Comparison of ENCODE assay signal across 22 mouse cellular contexts in the genomic region with DNA sequence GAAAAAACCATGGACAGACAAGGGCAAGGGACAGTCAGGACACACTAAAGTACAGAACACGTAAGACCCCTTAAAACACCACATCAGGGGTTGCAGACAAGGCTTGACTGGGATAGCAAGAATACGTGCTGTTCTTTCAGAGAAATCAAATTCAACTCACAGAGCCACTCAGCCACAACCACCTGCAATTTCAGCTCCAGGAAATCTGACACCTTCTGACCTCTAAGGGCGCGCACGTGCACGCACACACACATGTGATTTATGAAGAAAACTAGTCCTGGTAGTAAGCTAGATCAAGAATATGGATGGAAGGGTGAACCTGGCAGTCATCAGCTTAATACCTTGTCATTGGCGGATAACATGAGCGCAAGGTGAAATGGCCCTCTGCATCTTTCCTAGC.
"Had no signal": no experiment of that assay in that cellular context is flagged by ENCODE, and none has a peak within 500 bp of the region (broad histone marks: within the 10 kb centered on the region; RNA-seq: fewer than 3 reads in every experiment).

No protein-coding gene starts in this region.

- H3K9me3 ChIP-seq: limb, embryonic 15.5 days; lung, embryonic 15.5 days; megakaryocyte, embryonic 14.5 days; midbrain, embryonic 13.5 days; neural tube, embryonic 13.5 days; stomach, embryonic 15.5 days had no signal

- H3K27ac ChIP-seq: limb, embryonic 15.5 days; liver, embryonic 14.5 days; lung, embryonic 15.5 days; midbrain, embryonic 13.5 days; neural tube, embryonic 13.5 days; stomach, embryonic 15.5 days had no signal

- H3K9ac ChIP-seq: limb, embryonic 15.5 days; liver, embryonic 14.5 days; lung, embryonic 15.5 days; midbrain, embryonic 13.5 days; neural tube, embryonic 13.5 days; stomach, embryonic 15.5 days had no signal

- H3K4me2 ChIP-seq: limb, embryonic 15.5 days; liver, embryonic 11.5 days; lung, embryonic 15.5 days; midbrain, embryonic 13.5 days; neural tube, embryonic 13.5 days; stomach, embryonic 15.5 days had no signal

- H3K4me3 ChIP-seq: limb, embryonic 15.5 days; lung, embryonic 15.5 days; megakaryocyte, embryonic 14.5 days; midbrain, embryonic 13.5 days; myocyte; neural tube, embryonic 13.5 days; stomach, embryonic 15.5 days had no signal

- DNase-seq: kidney, adult 18-20 months; kidney, adult 9 months; kidney, postnatal 14 days; kidney, postnatal 4 days; left cerebral cortex, postnatal 4 days; lung, adult 18-20 months; lung, postnatal 10 days; lung, postnatal 36 days; retina, postnatal 1 day; right cerebral cortex, postnatal 25 days; spleen, adult 18-20 months; thymus, postnatal 25 days had no signal

- ATAC-seq: midbrain, embryonic 13.5 days; midbrain, embryonic 16.5 days had no signal

- H3K4me1 ChIP-seq: limb, embryonic 15.5 days; lung, embryonic 15.5 days; megakaryocyte, embryonic 14.5 days; midbrain, embryonic 13.5 days; neural tube, embryonic 13.5 days; stomach, embryonic 15.5 days had no signal

- H3K27me3 ChIP-seq: limb, embryonic 15.5 days; lung, embryonic 15.5 days; megakaryocyte, embryonic 14.5 days; midbrain, embryonic 13.5 days; neural tube, embryonic 13.5 days; stomach, embryonic 15.5 days had no signal

- H3K36me3 ChIP-seq: lung, embryonic 15.5 days; stomach, embryonic 15.5 days had no signal
